In the genomic region with DNA sequence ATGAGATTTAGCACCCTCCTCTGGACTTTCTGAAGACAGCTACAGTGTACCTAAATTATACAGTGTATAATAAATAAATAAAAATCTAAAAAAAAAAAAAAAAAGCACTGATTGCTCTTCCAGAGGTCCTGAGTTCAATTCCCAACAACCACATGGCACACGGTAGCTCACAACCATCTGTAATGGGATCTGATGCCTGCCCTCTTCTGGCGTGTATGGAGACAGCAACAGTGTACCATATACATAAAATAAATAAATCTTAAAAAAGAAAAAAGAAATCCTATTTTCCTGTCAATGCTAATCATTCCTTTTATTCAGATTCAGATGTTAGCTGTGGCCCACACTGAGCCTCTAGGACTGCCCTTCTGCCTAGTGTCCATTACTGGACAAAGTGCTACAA, we compare ENCODE assay signal across 15 mouse cellular contexts. TPM values are rescaled to one million over a fixed set of nuclear protein-coding genes. Genes with fewer than 3 reads are reported as not detected.
DNase-seq lines count a peak whose midpoint lies in the region; ATAC-seq and TF ChIP-seq lines count a peak whose summit lies in the region.
"Had no signal": no experiment of that assay in that cellular context is flagged by ENCODE, and none has a peak within 500 bp of the region (broad histone marks: within the 10 kb centered on the region; RNA-seq: fewer than 3 reads in every experiment).

No protein-coding gene starts in this region.

- no peaks in the 10 kb centered on the region; the same call in 1 of the 2 replicates for H3K27me3 ChIP-seq in kidney, adult 2 months (replicated peaks; ENCODE audit: control insufficient read depth, insufficient read depth, low read length)
- no peaks in the 10 kb centered on the region for H3K27me3 ChIP-seq in kidney, embryonic 15.5 days
- H3K27me3 ChIP-seq in lung, postnatal 0 days (replicated peaks; ENCODE audit: insufficient read depth, low read length) = no peaks in the 10 kb centered on the region
- no peaks in the 10 kb centered on the region for H3K27me3 ChIP-seq in Patski
- H3K27me3 ChIP-seq: embryonic facial prominence, embryonic 12.5 days; heart, embryonic 13.5 days; midbrain, embryonic 13.5 days had no signal

- POLR2A ChIA-PET in Patski (lab: Charles Lee) = no interaction called here

- peaks cover 3% of the 10 kb centered on the region for H3K36me3 ChIP-seq in kidney, adult 2 months (ENCODE audit: control insufficient read depth, insufficient read depth, low read length)
- H3K36me3 ChIP-seq in kidney, embryonic 15.5 days = peaks cover 30% of the 10 kb centered on the region
- no peaks in the 10 kb centered on the region for H3K36me3 ChIP-seq in lung, postnatal 0 days (ENCODE audit: insufficient read depth, low read length)

- TF ChIP-seq CTCF in kidney, adult 2 months (conservative IDR thresholded peaks at IDR 0.05; ENCODE audit: insufficient read depth, insufficient read length, low read depth, low read length) = peak; percentile 28; the same call in 1 of the 2 replicates
- TF ChIP-seq CTCF in lung, postnatal 0 days (IDR thresholded peaks at IDR 0.05) = peak; percentile 28
- peak; percentile 43 for TF ChIP-seq CTCF in Patski (IDR thresholded peaks at IDR 0.05)

- H3K4me1 ChIP-seq in kidney, adult 2 months (ENCODE audit: control insufficient read depth, insufficient read depth, low read length) = no peaks in the 10 kb centered on the region
- no peaks in the 10 kb centered on the region for H3K4me1 ChIP-seq in kidney, embryonic 15.5 days
- no peaks in the 10 kb centered on the region for H3K4me1 ChIP-seq in lung, postnatal 0 days (ENCODE audit: insufficient read depth, low read depth, low read length)
- H3K4me1 ChIP-seq: embryonic facial prominence, embryonic 12.5 days; heart, embryonic 13.5 days; limb, embryonic 10.5 days; midbrain, embryonic 13.5 days had no signal

- H3K4me3 ChIP-seq in kidney, adult 2 months (ENCODE audit: insufficient read depth, low read depth, low read length) = no peak overlapping the region
- no peak overlapping the region for H3K4me3 ChIP-seq in kidney, embryonic 15.5 days (replicated peaks)
- no peak overlapping the region for H3K4me3 ChIP-seq in lung, postnatal 0 days (ENCODE audit: low read depth, low read length)
- H3K4me3 ChIP-seq: embryonic facial prominence, embryonic 12.5 days; heart, embryonic 13.5 days; limb, embryonic 10.5 days; midbrain, embryonic 13.5 days had no signal

- H3K9me3 ChIP-seq in kidney, embryonic 15.5 days (replicated peaks) = no peaks in the 10 kb centered on the region; the same call in 1 of the 2 replicates
- H3K9me3 ChIP-seq in lung, postnatal 0 days (ENCODE audit: low read length) = no peaks in the 10 kb centered on the region
- H3K9me3 ChIP-seq: limb, embryonic 10.5 days; midbrain, embryonic 13.5 days had no signal

- H3K9ac ChIP-seq in kidney, embryonic 15.5 days = no peak overlapping the region
- H3K9ac ChIP-seq in lung, postnatal 0 days (replicated peaks; ENCODE audit: low read depth) = no peak overlapping the region
- H3K9ac ChIP-seq: embryonic facial prominence, embryonic 12.5 days; heart, embryonic 13.5 days; midbrain, embryonic 13.5 days had no signal

- no peak for TF ChIP-seq EP300 in lung, postnatal 0 days (IDR thresholded peaks at IDR 0.05)

- CTCF ChIA-PET in Patski (lab: Charles Lee) = interaction anchor here (1.1 kb wide), 1 partner anchor 117 kb away, joined by 3 read pairs; no protein-coding TSS in a partner anchor

- in situ Hi-C loops in Patski (cut with MboI; ENCODE audit: low pct_unique_long_range_greater_than_20kb) = no loop called here

- DNase-seq in kidney, adult 2 months = no peak
- DNase-seq in lung, postnatal 0 days (ENCODE audit: low spot score) = no peak
- no peak for DNase-seq in lung, adult 18-20 months
- DNase-seq in Patski (ENCODE audit: low read depth, low spot score) = no peak
- DNase-seq in adrenal gland, postnatal 10 days = no peak
- DNase-seq in urinary bladder, postnatal 25 days (ENCODE audit: low spot score) = no peak
- DNase-seq: adrenal gland, postnatal 36 days; cerebellum, adult 9-10 months; kidney, adult 9 months had no signal

- ATAC-seq in kidney, embryonic 15.5 days (replicated peaks; ENCODE audit: low FRiP score) = no peak
- ATAC-seq in lung, postnatal 0 days = no peak
- no peak for ATAC-seq in Patski
- ATAC-seq: midbrain, embryonic 13.5 days had no signal

- no peak for TF ChIP-seq POLR2A in kidney, adult 2 months (IDR thresholded peaks at IDR 0.05; ENCODE audit: low read depth, low read length)

- H3K4me2 ChIP-seq in kidney, embryonic 15.5 days = no peak overlapping the region
- no peak overlapping the region for H3K4me2 ChIP-seq in lung, postnatal 0 days (replicated peaks; ENCODE audit: low read depth, low read length)
- H3K4me2 ChIP-seq: embryonic facial prominence, embryonic 12.5 days; heart, embryonic 13.5 days; midbrain, embryonic 13.5 days had no signal

- 58% methylated on average over 2 of the region's 2 CpGs for WGBS in kidney, adult 2 months
- 63% methylated on average over 2 of the region's 2 CpGs for WGBS in kidney, embryonic 15.5 days
- WGBS in lung, postnatal 0 days = 63% methylated on average over 2 of the region's 2 CpGs

- 0 out of 2 replicates have a peak overlapping the region, but pooled peaks have one; percentile 9 for H3K27ac ChIP-seq in kidney, adult 2 months (ENCODE audit: insufficient read depth, low read depth, low read length)
- H3K27ac ChIP-seq in kidney, embryonic 15.5 days = no peak overlapping the region
- no peak overlapping the region for H3K27ac ChIP-seq in lung, postnatal 0 days (ENCODE audit: low read length)
- H3K27ac ChIP-seq: embryonic facial prominence, embryonic 12.5 days; heart, embryonic 13.5 days; limb, embryonic 10.5 days; macrophage; midbrain, embryonic 13.5 days had no signal

RNA-seq across cellular contexts. Expression of gene Glg1, which starts 9.3 kb away (rescaled TPM):
- 40.8 and 44.5 TPM in 2 replicates for polyA plus RNA-seq in kidney, adult 2 months (2012; rRNA removed)
- 76.0 and 78.0 TPM in 2 replicates for polyA plus RNA-seq in kidney, embryonic 15.5 days (2015; fragmentation: Nextera tagmentation; extraction: Ambion mirVana)
- 41.6 and 50.5 TPM in 2 replicates for polyA plus RNA-seq in lung, postnatal 0 days (2015; fragmentation: Nextera tagmentation; extraction: Ambion mirVana)
- polyA plus RNA-seq in Patski (2021) = 137 TPM
- 10 to 100 TPM; 79.4 to 92.1 TPM for total RNA-seq in adrenal gland, postnatal 10 days (2021)

RNA-seq across cellular contexts. Expression of gene Rfwd3, which starts 31.7 kb away (rescaled TPM):
- 11.3 and 11.6 TPM in 2 replicates for polyA plus RNA-seq in kidney, adult 2 months (2012; rRNA removed)
- polyA plus RNA-seq in kidney, embryonic 15.5 days (2015; fragmentation: Nextera tagmentation; extraction: Ambion mirVana) = 69.1 and 72.4 TPM in 2 replicates
- polyA plus RNA-seq in lung, postnatal 0 days (2015; fragmentation: Nextera tagmentation; extraction: Ambion mirVana) = 10.5 and 13.4 TPM in 2 replicates
- polyA plus RNA-seq in Patski (2021) = 39.5 TPM
- total RNA-seq in adrenal gland, postnatal 10 days (2021) = 10 to 100 TPM; 38.5 to 53.0 TPM
